Mouse (Mus musculus): ENCODE measurements at regions not wholly inside any gene's neighbourhood (a gene's known extent, or its start where the extent isn't known, plus 50 kb on each side); places are given as distances from the start of the nearest gene placed in this dataset.

DNA sequence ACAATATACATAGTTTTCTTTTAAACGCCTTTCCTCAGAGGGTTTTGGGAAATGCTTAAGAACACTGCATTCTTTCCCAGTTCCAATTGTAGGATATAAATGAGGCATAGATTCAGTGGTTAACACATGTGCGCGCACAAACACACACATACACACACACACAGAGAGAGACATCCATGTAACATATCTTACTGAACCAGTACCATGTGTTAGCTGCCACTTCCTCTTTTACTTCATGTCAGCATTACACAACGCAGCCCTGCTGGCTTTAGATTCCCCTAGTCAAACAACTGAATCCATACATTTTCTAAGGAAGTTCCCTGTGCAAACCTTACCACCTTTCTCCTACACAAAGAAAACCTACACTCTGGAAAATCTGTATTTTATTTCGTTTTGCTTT is 189.1 kb upstream of the Atp2b1 start:
- ATAC-seq = no peak

DNA sequence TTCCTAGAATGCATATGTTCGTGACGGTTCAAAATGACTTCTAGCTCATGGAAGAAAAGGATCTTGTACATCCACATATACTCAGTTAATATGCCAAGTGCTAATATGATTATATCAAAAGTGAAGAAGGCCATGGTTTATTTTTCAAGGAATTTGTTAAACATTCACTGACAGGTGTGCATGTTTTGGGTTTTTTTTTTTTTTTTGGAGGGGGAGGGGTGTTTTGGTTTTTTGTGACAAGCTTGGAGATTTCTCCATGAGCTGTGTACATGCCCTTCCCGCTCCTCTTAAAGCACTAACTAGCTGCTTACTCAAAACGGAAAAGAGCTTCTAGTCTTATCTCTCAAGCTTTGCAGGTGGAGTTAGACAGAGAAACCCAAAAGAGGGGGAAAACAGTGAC is 187.1 kb upstream of the Atp2b1 start:
- no peak for ATAC-seq

DNA sequence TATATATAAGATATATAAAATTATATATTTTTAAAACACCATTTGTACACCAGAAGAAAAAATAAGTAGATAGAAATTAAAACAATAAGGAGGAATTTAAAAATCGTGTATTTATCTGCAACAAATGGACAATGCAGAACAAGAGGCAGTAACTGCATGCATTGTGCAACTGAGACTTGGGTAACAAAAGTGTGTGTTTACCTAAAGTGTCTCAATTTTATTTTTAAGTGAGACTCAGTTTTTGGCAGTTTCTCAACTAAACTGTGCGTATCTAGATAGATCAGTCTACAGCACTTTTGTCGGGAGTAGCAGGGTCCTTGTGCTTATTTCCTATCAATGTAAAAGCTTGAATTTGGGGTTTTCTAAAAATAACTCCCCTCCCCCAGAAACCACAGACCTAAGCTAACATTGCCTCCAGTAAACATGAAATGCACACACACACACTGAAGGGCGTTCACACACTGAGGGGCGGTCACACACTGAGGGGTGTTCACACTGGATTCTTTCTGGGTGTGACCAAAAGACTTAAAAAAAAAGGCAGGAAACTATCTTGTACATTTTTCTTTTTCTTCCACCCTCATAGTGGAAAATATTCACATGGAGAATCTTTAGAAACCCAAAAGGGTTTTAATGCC is 185.7 kb upstream of the Atp2b1 start:
- no peak for ATAC-seq

DNA sequence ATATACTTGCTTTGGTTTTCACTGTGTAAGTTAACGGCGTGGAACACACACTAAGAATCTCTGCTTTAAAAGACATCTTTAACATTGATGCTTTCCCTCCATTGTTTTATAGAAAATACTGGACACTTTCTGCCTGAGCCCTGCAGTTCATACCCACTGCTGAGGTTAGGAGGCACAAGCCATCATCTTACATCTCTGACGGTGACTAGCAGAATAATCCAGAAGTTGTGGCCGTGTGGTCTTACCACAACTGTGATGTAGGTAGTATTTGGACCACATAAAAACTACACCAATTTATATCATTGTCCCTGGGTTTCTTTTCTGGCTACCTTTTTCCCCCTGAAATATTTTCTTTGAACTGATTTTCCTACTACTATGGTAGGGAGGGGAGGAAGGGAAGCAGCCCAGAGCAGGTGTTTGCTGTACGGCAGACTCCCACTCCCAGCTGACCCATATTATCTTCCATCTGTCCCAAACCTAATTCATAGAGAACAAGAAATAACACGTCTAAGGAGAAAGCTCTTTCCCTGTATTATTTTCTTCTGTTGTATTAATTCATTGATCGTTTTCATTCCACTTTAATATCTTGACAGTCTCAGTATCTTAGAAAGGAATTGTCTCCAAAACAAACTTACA is 180.1 kb upstream of the Atp2b1 start:
- no peak for ATAC-seq

DNA sequence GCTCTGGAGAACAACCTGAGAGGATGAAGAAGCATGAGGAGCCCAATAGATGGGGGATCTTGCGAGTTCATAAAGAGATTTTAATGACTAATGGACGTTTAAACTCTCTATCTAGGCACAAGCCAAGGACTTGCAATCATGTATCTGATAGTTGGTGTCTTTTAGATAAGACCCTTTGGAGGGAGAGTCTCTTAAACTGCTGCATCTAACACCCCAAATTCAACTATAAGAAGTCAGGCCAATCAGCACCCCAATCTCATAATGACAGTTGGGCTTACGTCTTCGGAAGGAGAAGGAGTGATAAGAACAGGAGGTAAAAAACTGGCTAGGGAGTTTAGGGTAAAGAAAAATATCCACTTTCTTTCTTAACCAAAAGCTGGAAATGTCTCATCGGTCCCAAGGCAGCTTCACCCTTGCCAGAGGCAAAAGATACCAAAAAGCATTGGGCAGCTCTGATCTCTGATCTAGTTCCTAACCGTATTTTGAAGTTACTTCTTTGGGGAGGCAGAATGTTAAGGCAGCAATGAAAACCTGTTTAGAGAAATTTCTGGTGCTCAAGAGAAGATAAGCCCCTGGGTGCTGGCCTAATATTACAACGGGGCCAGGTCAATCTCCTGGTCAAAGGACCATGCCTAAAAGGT is 173.6 kb upstream of the Atp2b1 start:
- no peak for ATAC-seq

DNA sequence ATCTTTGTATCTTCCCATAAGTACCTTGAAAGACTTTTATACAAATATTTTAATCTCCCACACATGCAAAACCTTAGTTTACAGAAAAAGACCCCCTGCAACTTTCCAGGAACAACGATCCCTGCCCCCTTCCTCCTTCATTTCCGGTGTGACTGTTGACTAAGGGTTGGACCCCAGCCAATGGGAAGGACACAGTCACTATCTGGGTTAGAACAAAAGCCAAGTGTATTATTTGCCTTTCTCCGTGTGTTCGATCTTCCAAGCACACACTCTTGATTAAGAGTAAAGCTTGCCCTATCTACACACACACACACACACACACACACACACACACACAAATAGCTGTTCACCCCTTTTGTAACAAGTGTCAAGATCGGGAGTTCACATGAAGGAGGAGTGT is 172.8 kb upstream of the Atp2b1 start:
- ATAC-seq = no peak

DNA sequence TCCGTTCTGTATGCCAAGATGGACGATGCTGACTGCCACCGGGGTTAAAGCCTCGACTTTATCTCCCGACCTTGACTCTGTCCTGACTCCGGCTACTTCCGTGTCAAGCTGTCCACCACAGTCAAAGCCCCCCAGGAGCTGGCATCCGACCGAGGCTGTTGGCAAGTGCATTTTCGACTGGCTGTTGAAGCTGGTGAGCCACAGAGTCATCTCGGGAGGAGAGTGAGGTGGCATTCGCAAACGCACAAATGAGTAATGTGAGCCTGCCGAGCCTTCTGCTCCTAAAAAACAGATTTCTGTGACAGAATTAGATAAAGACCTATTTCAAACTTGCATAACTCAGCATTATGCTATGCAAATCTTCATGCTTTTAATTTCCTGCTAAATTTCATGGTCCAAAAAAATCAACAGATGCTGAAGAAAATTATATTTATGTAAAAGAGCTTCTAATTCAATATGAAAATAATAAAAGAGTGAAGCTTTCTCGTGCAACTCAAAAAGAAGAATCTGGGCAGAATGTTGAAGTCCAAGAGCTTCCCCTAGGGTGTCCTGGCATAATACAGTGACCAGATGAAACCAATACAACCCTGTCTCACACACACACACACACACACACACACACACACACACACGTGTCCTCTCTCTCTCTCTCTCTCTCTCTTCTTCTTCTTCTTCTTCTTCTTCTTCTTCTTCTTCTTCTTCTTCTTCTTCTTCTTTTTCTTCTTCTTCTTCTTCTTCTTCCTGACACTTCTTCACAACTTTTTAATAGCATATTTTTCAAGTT is 171.2 kb upstream of the Atp2b1 start:
- ATAC-seq = no peak

DNA sequence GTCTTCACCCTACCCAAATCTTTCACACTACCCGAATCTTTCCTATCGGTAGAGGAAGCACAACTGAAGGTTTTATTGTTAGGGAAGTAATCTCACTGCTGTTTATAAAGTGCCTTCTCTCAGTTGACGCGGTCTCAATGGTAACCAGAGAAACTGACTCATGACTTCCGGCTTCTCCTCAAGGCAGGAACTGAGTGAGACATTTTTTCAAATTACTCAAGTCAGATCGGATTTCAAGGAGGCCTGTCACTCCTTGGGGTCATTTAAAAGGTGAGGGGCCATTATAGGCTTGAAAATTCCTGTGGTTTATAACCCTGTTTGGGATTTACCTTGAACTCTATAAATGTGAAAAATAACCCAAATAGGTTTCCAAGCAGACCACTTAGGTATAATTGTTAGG is 170.0 kb upstream of the Atp2b1 start:
- peak; percentile 86 for ATAC-seq

DNA sequence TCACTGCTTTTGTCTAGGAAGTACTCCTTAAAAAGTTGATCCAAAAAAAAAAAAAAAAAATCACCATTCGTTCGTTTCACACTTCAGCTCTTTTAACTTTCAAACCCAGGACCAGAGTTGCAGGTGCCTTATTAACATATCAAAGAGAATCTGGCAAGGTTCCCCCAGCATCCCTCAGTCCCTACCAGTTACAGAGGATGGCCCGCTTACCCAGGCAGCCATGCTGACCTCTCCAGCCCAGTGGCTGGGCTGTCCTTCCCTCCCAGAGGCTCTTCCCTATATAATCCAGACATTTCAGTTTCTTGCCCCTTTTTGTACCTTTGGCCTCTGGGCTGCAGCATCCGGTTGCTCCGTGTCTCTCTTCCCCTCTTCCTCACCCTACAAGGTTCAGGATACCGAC is 169.5 kb upstream of the Atp2b1 start:
- no peak for ATAC-seq

DNA sequence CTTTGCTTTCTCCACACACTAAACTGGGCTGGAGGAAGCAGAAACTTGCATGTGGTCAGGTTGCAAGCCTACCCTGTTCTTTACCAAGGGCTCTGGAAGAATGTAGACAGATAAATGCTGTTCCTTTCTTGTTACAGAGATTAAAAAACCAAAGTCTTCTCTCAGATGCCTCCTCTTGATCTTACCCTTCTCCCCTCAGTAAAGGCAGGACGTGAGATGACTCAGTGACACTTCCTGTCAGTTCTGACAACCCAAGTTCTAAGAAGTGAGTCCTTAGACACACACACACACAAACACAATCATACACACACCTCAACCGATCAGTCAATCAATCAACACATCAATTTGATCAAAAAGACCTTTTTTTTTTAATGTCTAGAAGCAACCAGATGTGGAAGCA is 168.8 kb upstream of the Atp2b1 start:
- ATAC-seq = peak; percentile 83

DNA sequence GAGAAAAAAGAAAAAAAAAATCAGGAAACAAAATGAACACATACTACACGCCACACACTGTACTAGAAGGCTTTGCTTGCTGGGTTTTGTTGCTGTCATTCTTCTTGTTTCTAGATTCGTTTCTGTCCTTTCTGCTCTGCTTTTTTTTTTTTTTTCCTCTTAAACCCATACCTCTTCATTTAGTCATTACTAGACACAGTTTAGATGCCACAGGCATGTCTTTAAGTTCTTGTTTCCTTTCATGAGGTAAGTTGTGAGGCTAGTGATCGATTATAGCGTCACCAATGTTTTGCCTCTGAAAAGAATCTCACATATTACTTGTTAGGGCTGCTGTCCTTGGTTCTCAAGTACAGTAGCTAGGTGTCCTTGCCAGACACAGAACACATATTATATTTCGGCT is 168.3 kb upstream of the Atp2b1 start:
- ATAC-seq = peak; percentile 9

DNA sequence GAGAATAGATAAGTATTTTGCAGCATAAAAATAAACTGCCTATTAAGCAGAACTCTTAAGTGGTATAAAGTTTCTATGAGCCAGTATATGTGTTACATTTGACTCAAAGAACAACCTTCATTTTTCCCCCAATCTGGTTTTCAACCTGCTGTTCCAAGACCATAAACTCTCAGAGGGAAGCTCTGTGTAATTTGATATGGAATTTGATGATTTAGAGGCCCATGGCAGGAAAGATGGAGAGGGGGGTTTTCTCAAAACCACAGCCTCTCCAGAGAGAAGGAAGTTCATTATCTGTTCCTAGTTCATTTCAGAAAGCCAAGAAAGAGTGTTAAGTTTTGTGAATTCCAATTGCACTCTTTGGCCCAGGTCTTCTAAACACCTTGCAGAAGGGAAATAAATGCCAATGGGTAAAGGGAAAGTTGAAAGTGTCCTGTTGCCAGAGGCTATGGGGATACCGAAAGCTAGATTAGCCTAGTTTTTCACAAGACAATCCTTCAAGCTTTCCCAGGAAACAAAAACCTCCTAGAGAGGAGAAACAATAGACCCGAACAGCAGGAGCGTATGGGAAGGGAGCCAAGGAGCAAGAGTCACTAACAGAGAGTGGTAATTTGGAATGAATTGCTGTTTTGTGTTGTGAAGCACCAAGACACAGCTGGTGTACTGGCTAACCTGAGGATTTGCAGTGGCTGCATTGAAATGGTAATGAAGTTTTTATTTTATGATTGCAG is 165.2 kb upstream of the Atp2b1 start:
- no peak for ATAC-seq

DNA sequence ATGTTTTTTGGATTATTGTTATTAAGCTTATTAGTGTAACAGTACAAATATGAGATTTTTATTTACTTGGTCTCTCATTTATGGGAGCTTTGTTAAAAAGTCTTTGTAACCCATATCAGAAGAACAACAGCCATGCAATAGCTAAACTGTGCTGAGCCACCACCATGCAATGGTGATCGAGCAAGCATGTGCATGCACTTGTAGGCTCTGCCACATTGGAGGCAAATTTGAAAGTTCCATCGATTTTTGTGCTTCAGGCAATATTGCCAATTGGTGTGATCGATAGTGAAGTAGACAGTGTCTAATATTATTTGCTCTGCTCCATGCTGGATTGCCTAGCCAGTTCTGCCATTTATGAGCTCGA is 164.6 kb upstream of the Atp2b1 start:
- no peak for ATAC-seq

DNA sequence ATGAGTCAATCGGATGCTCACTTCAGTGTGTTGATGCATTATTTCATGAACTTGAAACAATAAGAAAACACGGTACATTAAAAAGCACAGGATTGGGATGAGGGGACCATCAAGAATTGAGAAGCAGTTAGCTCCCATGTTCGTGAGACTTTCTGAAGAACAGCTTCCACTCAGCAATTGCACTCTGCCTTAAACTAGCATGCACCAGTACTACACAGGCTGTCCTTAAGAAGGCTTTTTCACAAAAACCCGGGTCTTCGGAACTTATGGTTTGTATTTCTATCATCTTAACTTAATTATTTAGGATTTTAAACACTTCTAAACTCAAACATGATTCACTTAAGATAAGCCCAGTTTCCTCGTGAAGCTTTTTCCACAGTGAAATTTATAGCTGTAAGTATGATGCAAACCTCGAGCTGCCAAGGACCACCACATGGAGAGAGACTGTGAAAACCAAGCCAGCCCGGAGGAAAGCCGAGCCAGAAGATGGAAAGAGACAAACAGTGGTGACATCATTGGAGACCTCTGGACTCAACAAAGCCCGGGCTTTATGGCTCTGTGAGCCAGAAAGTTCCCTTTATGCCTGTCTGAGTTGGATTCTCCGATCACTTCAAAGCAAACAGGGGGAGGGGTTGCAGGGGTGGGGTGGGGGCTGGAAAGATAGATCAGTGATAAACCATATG is 162.7 kb upstream of the Atp2b1 start:
- ATAC-seq = no peak

DNA sequence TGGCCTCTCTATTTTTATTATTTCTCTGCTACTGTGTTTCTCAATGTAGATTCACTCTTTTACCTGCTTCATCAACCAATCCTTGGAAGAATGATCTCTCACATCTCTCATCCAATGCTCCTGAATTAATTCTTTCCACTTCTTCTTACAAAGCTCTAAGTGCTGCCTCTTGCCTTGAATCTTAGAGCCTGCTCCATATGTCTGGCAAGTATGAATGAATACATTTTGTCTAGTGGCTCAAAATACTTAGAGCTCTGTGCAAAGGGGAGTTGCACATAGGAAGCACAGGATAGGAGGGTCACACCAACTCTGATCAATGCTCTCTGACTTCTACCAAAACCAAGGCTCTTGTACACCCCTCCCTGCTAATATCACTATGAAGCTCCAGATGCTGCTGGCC is 153.1 kb upstream of the Atp2b1 start:
- ATAC-seq = no peak

DNA sequence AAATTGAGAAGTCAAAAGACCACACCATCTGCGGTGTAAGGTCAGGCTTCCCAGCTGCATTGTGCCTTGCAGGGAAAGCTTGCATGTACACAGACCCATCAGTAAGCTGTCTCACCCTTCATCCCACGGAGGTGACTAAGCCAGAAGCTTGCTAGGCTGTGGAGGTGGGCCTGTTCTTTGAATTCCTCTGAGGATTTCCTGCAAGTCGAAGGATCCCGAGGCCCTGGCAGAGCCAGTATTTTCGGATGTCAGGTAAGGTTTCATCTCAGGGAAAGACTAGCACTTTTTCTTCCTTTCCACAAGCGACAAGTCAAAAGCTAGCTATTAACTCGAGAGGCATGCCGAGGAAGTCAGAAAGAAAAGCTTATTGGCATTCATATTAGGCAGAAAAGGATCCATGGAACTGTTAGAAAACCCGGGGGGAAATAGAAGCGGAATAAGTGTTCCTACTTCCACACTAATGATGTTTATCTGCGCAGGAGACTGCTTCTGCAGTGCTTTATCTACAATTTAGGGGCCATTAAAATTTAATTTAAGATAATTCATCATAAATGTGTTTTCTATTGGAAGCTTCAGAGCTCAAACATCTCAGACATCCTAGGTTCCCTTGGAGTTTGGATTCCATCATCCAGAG is 148.3 kb upstream of the Atp2b1 start:
- ATAC-seq = no peak

DNA sequence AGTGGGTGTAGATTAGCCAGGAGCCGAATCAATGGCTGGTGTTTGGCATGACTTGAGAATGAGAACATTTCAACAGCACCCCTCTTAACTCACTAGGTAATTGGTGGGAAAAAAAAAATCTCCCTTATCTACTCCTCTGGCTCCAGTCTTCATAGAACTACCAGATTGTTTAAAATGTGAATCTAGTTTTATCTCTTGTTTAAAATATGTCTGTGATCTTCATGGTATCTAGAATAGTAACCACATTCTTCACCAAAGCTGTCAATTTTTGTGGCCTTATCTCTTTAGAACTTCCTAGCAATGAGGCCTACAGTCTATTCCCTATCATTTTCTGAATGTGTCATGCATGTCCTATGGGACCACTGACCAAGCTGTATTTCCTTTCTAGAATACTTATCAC is 134.4 kb upstream of the Atp2b1 start:
- ATAC-seq = no peak

DNA sequence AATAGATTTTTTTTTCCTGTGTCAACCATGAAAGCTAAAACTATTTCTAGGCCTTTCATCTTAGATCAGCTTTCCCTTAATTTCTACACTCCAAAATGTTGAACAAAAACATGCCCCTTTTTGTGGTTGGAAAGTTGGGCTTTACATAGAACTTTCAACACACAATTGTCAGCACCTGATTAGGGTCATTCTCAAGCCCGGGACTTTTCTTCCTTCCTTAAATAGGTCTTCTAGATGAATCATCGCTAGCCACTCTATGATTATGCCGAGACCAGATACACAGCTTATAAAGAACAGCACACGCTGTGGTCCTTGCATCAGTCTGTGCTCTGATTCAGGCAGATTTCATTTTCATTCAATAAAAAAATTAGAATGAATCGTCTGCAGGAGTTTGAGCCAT is 133.3 kb upstream of the Atp2b1 start:
- no peak for ATAC-seq

DNA sequence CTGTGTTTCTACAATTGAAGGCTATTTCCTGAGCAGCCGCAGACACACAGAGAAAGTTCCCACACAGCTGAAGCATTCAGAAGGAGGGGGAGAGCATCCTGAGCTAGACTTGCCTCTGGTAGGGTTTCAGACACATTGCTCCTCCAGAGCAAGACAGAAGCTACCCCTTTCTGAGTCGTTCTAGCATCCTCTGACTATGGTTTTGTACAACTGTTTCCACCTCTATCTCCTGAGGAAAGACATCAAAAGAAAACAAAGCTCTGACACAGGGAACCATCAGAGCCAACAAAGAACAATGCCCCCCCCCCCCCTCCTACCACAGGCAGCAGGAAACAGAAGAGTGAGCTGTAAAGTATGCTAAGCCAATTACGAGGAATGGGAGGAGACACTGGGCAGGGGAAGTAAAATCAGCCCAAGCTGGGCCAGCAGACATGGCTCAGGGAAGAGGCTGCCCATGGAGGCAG is 132.3 kb upstream of the Atp2b1 start:
- peak; percentile 60 for ATAC-seq

DNA sequence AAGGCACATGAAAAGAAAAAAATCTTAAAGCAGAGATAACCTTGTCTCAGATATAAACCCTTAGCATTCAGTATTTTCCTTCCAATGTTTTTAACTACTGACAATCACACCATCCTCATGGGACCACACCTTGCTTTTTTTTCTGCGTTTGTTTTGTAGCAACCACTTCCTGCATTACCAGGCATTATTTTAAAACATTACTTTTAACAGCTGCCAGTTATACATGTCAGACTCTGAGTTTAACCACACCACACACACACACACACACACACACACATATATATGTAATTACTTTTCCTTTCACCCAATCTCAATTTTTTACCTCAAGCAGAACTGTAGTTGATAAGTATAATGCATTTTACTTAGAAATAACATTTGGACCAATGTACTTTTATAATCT is 128.8 kb upstream of the Atp2b1 start:
- ATAC-seq = peak; percentile 80

DNA sequence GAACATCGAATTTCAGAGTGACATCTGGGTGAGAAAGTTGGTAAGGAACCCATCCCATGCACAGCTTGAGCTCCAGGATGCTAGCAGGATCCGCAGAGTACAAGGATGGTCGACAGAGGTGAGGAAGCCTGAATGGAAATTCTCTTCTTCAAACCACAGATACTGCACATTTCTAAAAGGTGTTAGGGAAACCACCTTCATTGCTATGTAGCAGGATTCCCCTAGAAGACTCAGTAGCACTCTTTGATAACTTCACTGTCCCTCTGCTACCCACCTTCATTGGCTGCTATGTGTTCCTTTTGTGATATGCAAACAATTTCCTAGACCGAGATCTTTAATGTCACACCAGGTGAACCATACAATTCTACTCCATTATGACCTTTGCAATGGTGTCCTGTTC is 128.1 kb upstream of the Atp2b1 start:
- ATAC-seq = peak; percentile 58

DNA sequence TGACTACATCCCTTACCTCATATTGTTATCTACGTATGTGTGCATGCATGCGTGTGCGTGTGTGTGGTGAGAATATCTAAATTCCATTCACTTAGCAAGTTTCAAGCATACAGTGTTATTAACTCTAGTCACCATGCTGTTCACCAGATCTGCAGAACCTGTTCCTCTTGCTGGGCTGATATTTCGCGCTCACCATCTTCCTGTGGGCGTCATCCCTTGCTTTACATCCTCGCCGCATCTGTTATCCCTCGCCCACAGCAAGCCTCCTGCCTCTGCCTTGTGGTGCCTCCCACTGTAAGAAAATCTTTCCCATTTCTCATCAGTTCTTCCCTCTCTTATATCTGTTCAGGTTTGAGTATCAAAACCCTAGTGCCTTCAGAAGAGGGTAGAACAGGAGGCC is 124.4 kb upstream of the Atp2b1 start:
- ATAC-seq = no peak
